Mouse (Mus musculus) midbrain, embryonic 10.5 days (tissue): ENCODE measurements around the gene Rpusd3. TPM values are rescaled to one million over a fixed set of nuclear protein-coding genes. Genes with fewer than 3 reads are reported as not detected.
A peak's percentile ranks its signal among the peaks of the same experiment; 100 is the strongest.

ENCODE experiments used
- DNase-seq: peaks from one replicate; pipeline ENCODE4 v3.0.0-alpha.2; 2017; ENCODE audit warnings: low spot score
- H3K27ac ChIP-seq: fragments of 300-500 bp; sonication (generic); replicated peaks from 2 replicates; pipeline ENCODE4 v1.5.1; 2016; ENCODE audit warnings: mild to moderate bottlenecking
- H3K27me3 ChIP-seq: fragments of 300-500 bp; sonication (generic); 2 replicates; pipeline ENCODE4 v1.6.1; 2016; ENCODE audit warnings: low read depth, mild to moderate bottlenecking; ENCODE audit not compliant: poor library complexity, severe bottlenecking
- H3K36me3 ChIP-seq: fragments of 300-500 bp; sonication (generic); 2 replicates; pipeline ENCODE4 v1.6.1; 2016; ENCODE audit warnings: mild to moderate bottlenecking, moderate library complexity
- H3K4me1 ChIP-seq: fragments of 300-500 bp; sonication (generic); 2 replicates; pipeline ENCODE4 v1.6.1; 2016
- H3K4me3 ChIP-seq: fragments of 300-500 bp; sonication (generic); 2 replicates; pipeline ENCODE4 v1.5.1; 2016; ENCODE audit warnings: mild to moderate bottlenecking, moderate library complexity
- H3K9me3 ChIP-seq: fragments of 300-500 bp; sonication (generic); replicated peaks from 2 replicates; pipeline ENCODE4 v1.6.1; 2016; ENCODE audit warnings: mild to moderate bottlenecking
- WGBS: fragments of 180-500 bp; shearing (Covaris S2); methylation state at CpG from one replicate; pipeline ENCODE4 v1.1.7; 2016; 5-methylcytosine and 5-hydroxymethylcytosine counted together
- microRNA-seq: library from miRNA; unstranded; fragments of <30 nt; microRNA quantifications from one replicate; pipeline ENCODE4, GENCODE M21; 2017
- polyA plus RNA-seq: library from polyadenylated mRNA; unstranded; fragments of >200 nt; fragmentation: Nextera tagmentation; extraction: Ambion mirVana; gene quantifications from 2 replicates; pipeline ENCODE4 v1.2.1, GENCODE M21; 2016

The Rpusd3 gene
- polyA plus RNA-seq, 1 experiment from 2014 or later, result 43.4 TPM

DNA sequence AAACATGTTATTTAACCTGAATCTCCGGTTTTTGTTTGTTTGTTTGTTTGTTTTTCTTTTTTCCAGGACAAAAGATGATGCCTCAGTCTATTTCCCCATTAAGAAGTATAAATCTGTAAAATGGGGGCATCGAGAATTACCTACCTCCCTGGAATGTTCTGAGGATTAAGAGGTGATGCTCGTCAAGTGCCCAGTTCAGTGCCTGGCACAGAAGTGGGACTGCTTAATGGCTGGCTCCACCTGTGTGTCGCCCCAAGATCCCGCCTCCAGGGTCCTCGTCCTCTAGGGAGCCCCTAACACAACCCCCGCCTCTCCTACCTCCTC lies 42.0 kb downstream of the Rpusd3 start:
- DNase-seq, result no peak
- peaks cover 61% of the 10 kb centered on the region for H3K36me3 ChIP-seq
- peak overlapping the region; percentile 97 for H3K27ac ChIP-seq
- H3K4me1 ChIP-seq, result peaks cover 28% of the 10 kb centered on the region
- H3K9me3 ChIP-seq, result no peaks in the 10 kb centered on the region
- peak overlapping the region; percentile 90 for H3K4me3 ChIP-seq
- 11% methylated on average over 7 of the region's 7 CpGs for WGBS
- H3K27me3 ChIP-seq, result no peaks in the 10 kb centered on the region

DNA sequence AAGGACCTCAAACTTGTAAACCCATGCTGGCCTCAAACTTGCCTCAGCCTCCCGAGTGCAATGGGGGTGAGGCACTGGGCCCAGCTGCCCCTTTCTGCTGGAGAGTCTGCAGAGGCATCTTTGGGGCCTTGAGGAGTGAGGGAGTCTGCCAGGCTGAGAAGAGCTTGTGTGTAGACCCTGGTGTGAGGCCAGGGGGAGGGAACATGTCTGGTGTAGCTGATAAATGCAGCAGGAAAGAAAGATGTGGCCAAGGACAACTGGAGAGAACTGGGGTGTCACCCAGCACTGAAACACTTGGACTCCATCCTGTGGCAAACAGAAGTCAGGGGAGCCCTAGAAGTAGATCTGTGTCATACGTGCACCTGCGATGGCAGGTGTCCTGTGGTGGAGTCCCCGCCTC lies 45.6 kb downstream of the Rpusd3 start:
- Histone ChIP-seq H3K4me1 (peaks cover 14% of the 10 kb centered on the region), H3K9me3 (no peaks in the 10 kb centered on the region), H3K27me3 (no peaks in the 10 kb centered on the region), H3K4me3 (no peak overlapping the region), H3K27ac (no peak overlapping the region), H3K36me3 (peaks cover 76% of the 10 kb centered on the region)
- WGBS, result 94% methylated on average over 4 of the region's 4 CpGs
- no peak for DNase-seq

DNA sequence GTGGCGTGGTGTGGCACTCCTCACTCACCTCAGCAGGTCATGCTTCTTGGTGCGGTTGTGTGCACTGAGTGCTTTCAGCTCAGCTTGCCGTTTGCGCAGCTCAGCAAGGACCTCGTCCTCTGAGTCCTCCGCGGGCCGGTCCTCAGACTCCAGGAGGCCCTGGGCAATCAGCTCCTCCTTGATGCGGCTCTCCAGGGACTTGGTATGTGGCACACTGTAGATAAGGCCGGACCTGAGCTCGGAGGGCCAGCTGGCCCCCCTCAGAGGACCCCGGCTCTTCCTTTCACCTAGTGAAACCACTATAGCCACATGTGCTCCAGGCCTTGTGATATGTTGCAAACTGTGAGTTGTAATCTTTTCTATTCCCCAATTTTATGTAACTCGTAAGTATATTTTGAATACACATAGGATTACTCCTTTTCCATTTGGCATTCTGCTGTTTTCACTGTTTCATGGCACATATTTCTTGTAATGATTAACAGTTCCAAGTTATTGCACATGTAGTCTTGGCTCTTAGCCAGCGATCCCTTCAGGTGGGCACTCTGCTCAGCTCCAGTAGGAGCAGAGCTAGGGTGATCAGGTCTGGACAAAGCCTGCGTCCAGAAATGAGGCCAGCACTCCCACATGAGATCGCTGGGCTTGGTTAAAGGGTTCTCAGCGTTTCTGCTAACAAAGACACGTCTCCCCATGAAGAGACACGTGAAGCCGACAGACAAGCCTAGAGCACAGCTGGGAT lies 48.8 kb downstream of the Rpusd3 start:
- H3K9me3 ChIP-seq, result no peaks in the 10 kb centered on the region
- no peaks in the 10 kb centered on the region for H3K4me1 ChIP-seq
- H3K27ac ChIP-seq, result no peak overlapping the region
- no peaks in the 10 kb centered on the region for H3K27me3 ChIP-seq
- no peak for DNase-seq
- 93% methylated on average over 20 of the region's 20 CpGs for WGBS
- H3K4me3 ChIP-seq, result no peak overlapping the region
- peaks cover 87% of the 10 kb centered on the region for H3K36me3 ChIP-seq

DNA sequence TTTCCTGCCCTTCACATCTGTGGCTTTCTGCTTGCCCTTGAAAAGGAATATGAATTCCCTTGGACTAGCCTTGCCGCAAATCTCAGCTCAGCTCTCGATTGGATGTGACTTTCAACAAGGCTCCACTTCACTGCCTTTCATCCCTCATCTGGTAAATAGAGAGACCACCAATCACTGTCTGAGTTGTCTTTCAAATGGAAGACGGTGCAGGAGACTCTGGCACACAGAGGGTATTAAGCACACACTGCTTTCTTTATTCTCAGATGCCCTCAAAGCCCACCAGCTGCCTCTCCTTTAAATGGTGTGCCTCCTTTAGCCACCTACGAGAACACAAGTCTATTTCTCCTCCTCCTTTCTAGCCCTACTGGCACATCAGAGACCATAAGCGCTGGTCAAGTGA lies 50.6 kb downstream of the Rpusd3 start:
- Histone ChIP-seq H3K9me3 (no peaks in the 10 kb centered on the region), H3K36me3 (peaks cover 69% of the 10 kb centered on the region), H3K4me1 (no peaks in the 10 kb centered on the region), H3K4me3 (no peak overlapping the region), H3K27me3 (no peaks in the 10 kb centered on the region), H3K27ac (no peak overlapping the region)
- DNase-seq, result no peak
- WGBS, result 89% methylated on average over 5 of the region's 5 CpGs

DNA sequence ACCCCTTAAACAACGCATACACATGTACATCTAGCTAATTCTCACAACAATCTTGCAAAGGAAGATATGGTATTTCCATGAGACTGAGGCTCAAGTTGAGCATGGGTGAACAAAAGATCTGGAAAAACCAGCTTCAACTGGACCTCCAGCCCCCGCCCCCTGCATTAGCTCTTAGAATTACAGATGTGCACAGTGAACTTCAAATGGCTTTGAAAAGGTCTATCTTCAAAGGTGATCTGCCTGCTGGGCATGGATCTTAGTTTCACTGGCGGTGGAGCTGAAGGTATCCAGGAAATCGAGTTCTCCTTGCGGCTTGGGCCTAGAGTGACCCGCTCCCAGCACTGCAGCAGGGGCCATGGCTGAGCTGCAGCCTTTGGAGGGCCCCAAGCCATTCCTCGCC lies 51.0 kb downstream of the Rpusd3 start:
- no peak for DNase-seq
- WGBS, result 89% methylated on average over 7 of the region's 7 CpGs
- H3K9me3 ChIP-seq, result no peaks in the 10 kb centered on the region
- H3K4me1 ChIP-seq, result no peaks in the 10 kb centered on the region
- no peaks in the 10 kb centered on the region for H3K27me3 ChIP-seq
- peaks cover 64% of the 10 kb centered on the region for H3K36me3 ChIP-seq
- H3K27ac ChIP-seq, result no peak overlapping the region
- H3K4me3 ChIP-seq, result no peak overlapping the region

DNA sequence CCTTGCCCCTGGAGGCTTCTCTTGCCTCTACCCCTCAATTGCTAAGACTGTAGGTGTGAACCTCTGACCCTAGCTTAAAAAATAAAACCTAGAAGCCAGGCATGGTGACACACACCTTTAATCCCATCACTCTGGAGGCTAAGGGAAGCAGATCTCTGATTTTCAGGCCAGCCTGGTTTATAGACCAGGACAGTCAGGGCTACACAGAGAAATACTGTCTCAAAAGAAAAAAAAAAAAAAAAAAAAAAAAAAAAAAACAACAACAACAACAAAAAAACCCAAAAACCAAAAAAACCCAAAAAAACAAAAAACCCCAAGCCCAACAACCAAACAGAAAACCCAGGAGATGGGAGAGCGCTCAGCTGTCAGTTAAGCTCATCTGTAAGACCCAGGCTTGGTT lies 51.6 kb downstream of the Rpusd3 start:
- Histone ChIP-seq H3K4me1 (no peaks in the 10 kb centered on the region), H3K9me3 (no peaks in the 10 kb centered on the region), H3K4me3 (no peak overlapping the region), H3K27me3 (no peaks in the 10 kb centered on the region), H3K27ac (no peak overlapping the region), H3K36me3 (peaks cover 59% of the 10 kb centered on the region)
- WGBS, result 100% methylated on average over 1 of the region's 1 CpGs
- DNase-seq, result no peak

DNA sequence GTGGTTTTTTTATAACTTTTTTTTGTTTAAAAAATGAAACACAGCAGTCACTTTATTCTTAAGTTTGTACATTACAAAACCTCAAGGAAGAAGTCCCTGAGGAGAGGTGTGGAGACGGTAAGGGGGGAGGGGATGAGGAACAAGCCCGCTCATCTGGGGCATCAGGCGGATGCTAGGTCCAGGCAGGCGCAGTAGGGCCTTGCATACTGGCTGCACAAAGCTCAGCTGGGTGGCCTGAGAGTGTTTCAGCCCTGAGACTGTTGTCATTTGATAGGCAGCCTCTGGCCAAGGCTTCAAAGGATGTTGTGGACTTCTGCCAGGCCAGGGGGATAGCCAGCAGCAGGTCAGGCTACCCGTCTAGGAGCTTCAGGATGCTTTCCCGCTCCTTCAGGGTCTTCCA lies 52.5 kb downstream of the Rpusd3 start:
- no peak for DNase-seq
- peaks cover 49% of the 10 kb centered on the region for H3K36me3 ChIP-seq

More for the DNA sequence above, 52.5 kb downstream of the Rpusd3 start:
- WGBS, result 88% methylated on average over 6 of the region's 6 CpGs
- Histone ChIP-seq H3K27ac (no peak overlapping the region), H3K27me3 (no peaks in the 10 kb centered on the region), H3K4me3 (no peak overlapping the region), H3K4me1 (no peaks in the 10 kb centered on the region), H3K9me3 (no peaks in the 10 kb centered on the region)

Small RNA genes within 50 kb of the gene (microRNA-seq; reads per million reads assigned to microRNA genes)
- gene Gm24387, result not detected

Other genes with a start within 250 kb of the Rpusd3 start
- gene Lhfpl4, start 224.0 kb downstream of the Rpusd3 start, polyA plus RNA-seq, result 13.8 and 21.6 TPM in 2 replicates
- gene Mtmr14, start 181.5 kb downstream of the Rpusd3 start, polyA plus RNA-seq, result 49.2 and 51.0 TPM in 2 replicates
- gene Cpne9, start 137.0 kb downstream of the Rpusd3 start, polyA plus RNA-seq, result 0.27 and 0.38 TPM in 2 replicates
- gene Brpf1, start 112.2 kb downstream of the Rpusd3 start, polyA plus RNA-seq, result 22.4 and 26.2 TPM in 2 replicates
- gene Ogg1, start 92.4 kb downstream of the Rpusd3 start, polyA plus RNA-seq, result 16.1 and 18.8 TPM in 2 replicates
- 47.2 and 54.3 TPM in 2 replicates for gene Camk1, start 75.4 kb downstream of the Rpusd3 start, polyA plus RNA-seq
- gene Tada3, start 41.5 kb downstream of the Rpusd3 start, polyA plus RNA-seq, result 59.2 and 62.9 TPM in 2 replicates
- gene Arpc4, start 41.2 kb downstream of the Rpusd3 start, polyA plus RNA-seq, result 379 and 381 TPM in 2 replicates
- gene Ttll3, start 30.1 kb downstream of the Rpusd3 start, polyA plus RNA-seq, result 5.9 and 6.7 TPM in 2 replicates
- gene Cidec, start 16.4 kb upstream of the Rpusd3 start, polyA plus RNA-seq, result not detected in 2 replicates
- gene Jagn1, start 23.2 kb upstream of the Rpusd3 start, polyA plus RNA-seq, result 90.0 and 93.5 TPM in 2 replicates
- gene Il17re, start 39.1 kb upstream of the Rpusd3 start, polyA plus RNA-seq, result 1.1 and 1.4 TPM in 2 replicates
- 4.4 and 5.3 TPM in 2 replicates for gene Il17rc, start 52.1 kb upstream of the Rpusd3 start, polyA plus RNA-seq
- gene Creld1, start 64.0 kb upstream of the Rpusd3 start, polyA plus RNA-seq, result 43.0 and 45.4 TPM in 2 replicates
- 2.0 and 2.3 TPM in 2 replicates for gene Prrt3, start 82.6 kb upstream of the Rpusd3 start, polyA plus RNA-seq
- 82.0 and 83.4 TPM in 2 replicates for gene Emc3, start 112.3 kb upstream of the Rpusd3 start, polyA plus RNA-seq
- 18.1 and 18.2 TPM in 2 replicates for gene Fancd2, start 112.3 kb upstream of the Rpusd3 start, polyA plus RNA-seq
- 0.17 and 0.52 TPM in 2 replicates for gene Fancd2os, start 181.4 kb upstream of the Rpusd3 start, polyA plus RNA-seq
- gene Brk1, start 185.4 kb upstream of the Rpusd3 start, polyA plus RNA-seq, result 210 and 217 TPM in 2 replicates
- 44.4 and 45.5 TPM in 2 replicates for gene Vhl, start 204.6 kb upstream of the Rpusd3 start, polyA plus RNA-seq
- 2.6 and 3.0 TPM in 2 replicates for gene Irak2, start 219.1 kb upstream of the Rpusd3 start, polyA plus RNA-seq